Mouse (Mus musculus) Patski (cell line): ENCODE results near the gene Scube1. TPM values are rescaled to one million over a fixed set of nuclear protein-coding genes. Genes with fewer than 3 reads are reported as not detected.
A peak's percentile ranks its signal among the peaks of the same experiment; 100 is the strongest.

ENCODE experiments used
- ATAC-seq: fragments of 100-300 bp; one replicate; pipeline ENCODE4 v1.8.0; 2021
- CTCF ChIA-PET: fragments of 350-600 bp; sonication (Branson Sonifier 250); formaldehyde crosslinking; loops from one replicate; lab custom pipeline; 2022; ENCODE audit warnings: inconsistent platforms; lab: Charles Lee
- POLR2A ChIA-PET: fragments of 350-600 bp; sonication (Branson Sonifier 250); formaldehyde crosslinking; loops from one replicate; lab custom pipeline; 2022; ENCODE audit warnings: antibody characterized with exemption, inconsistent platforms; lab: Charles Lee
- DNase-seq: peaks from one replicate; pipeline ENCODE4 v3.0.0-alpha.2; 2011; ENCODE audit warnings: low read depth, low spot score
- H3K27me3 ChIP-seq: fragments of 371-371 bp; one replicate; pipeline ENCODE4 v1.5.1; 2021
- CTCF ChIP-seq: fragments of 100-300 bp; IDR thresholded peaks from one replicate; pipeline ENCODE4 v1.5.1; 2021
- in situ Hi-C: fragments of 300-500 bp; cut with MboI; formaldehyde crosslinking; loops from 3 replicates; pipeline ENCODE4 v1.11.1; 2018; ENCODE audit warnings: low pct_unique_long_range_greater_than_20kb, mixed read lengths
- polyA plus RNA-seq: library from polyadenylated mRNA; unstranded; gene quantifications from one replicate; pipeline ENCODE4 v1.2.3, GENCODE M21; 2021

Gene Scube1
- polyA plus RNA-seq, 1 experiment from 2014 or later = 0.71 TPM

GRCm38 (mm10) chr15:83566006-83566405, 158.8 kb downstream of the Scube1 start:
- no peak for DNase-seq
- no peaks in the 10 kb centered on the region for H3K27me3 ChIP-seq
- in situ Hi-C loops = no loop called here
- POLR2A ChIA-PET = interaction anchor here (0.6 kb wide), 1 partner anchor 8 kb away, joined by 3 read pairs; no protein-coding TSS in a partner anchor
- ATAC-seq = no peak
- TF ChIP-seq CTCF = no peak
- CTCF ChIA-PET = interaction anchor here (0.8 kb wide), 1 partner anchor 13 kb away, joined by 3 read pairs; no protein-coding TSS in a partner anchor

- TF ChIP-seq CTCF = no peak
- CTCF ChIA-PET = interaction anchor here (0.8 kb wide), 1 partner anchor 13 kb away, joined by 3 read pairs; no protein-coding TSS in a partner anchor
- H3K27me3 ChIP-seq = no peaks in the 10 kb centered on the region
- peak; percentile 77 for ATAC-seq
- peak; percentile 51 for DNase-seq
- POLR2A ChIA-PET = no interaction called here
- in situ Hi-C loops = no loop called here
These were observed 159.4 kb downstream of the Scube1 start for GRCm38 (mm10) chr15:83565434-83565833.

GRCm38 (mm10) chr15:83563857-83564651, 160.8 kb downstream of the Scube1 start:
- POLR2A ChIA-PET = interaction anchor here (1.0 to 1.8 kb wide), 3 partner anchors 8 to 30 kb away, joined by 3 to 6 read pairs (median 6); no protein-coding TSS in a partner anchor
- DNase-seq = no peak
- ATAC-seq = no peak
- in situ Hi-C loops = no loop called here
- CTCF ChIA-PET = interaction anchor here (1.0 kb wide), 1 partner anchor 11 kb away, joined by 3 read pairs; no protein-coding TSS in a partner anchor
- no peak for TF ChIP-seq CTCF
- H3K27me3 ChIP-seq = no peaks in the 10 kb centered on the region

- in situ Hi-C loops = no loop called here
- ChIA-PET POLR2A (interaction anchor here (1.8 kb wide), 2 partner anchors 8 to 31 kb away, joined by 6 read pairs; no protein-coding TSS in a partner anchor), CTCF (interaction anchor here (0.7 kb wide), 1 partner anchor 155 kb away, joined by 3 read pairs; no protein-coding TSS in a partner anchor)
- H3K27me3 ChIP-seq = no peaks in the 10 kb centered on the region
- ATAC-seq (peak; percentile 19), DNase-seq (no peak)
- no peak for TF ChIP-seq CTCF
These were observed 161.4 kb downstream of the Scube1 start, which contains the start of the genes Tspo and Mcat for GRCm38 (mm10) chr15:83563327-83563856. Gene Tspo, plus strand, starts transcription at chr15:83563592. Gene Mcat, minus strand, starts transcription at chr15:83563787.

GRCm38 (mm10) chr15:83562626-83563270, 162.1 kb downstream of the Scube1 start:
- ChIA-PET CTCF (interaction anchor here (0.7 kb wide), 1 partner anchor 155 kb away, joined by 3 read pairs; no protein-coding TSS in a partner anchor), POLR2A (interaction anchor here (1.8 kb wide), 1 partner anchor 31 kb away, joined by 6 read pairs; no protein-coding TSS in a partner anchor)
- ATAC-seq = peak; percentile 8
- DNase-seq = no peak
- H3K27me3 ChIP-seq = no peaks in the 10 kb centered on the region
- in situ Hi-C loops = no loop called here
- no peak for TF ChIP-seq CTCF

- TF ChIP-seq CTCF = no peak
- no peaks in the 10 kb centered on the region for H3K27me3 ChIP-seq
- CTCF ChIA-PET = no interaction called here
- POLR2A ChIA-PET = interaction anchor here (1.1 kb wide), 1 partner anchor 147 kb away, joined by 3 read pairs; no protein-coding TSS in a partner anchor
- no peak for ATAC-seq
- DNase-seq = no peak
- in situ Hi-C loops = no loop called here
These were observed 163.8 kb downstream of the Scube1 start for GRCm38 (mm10) chr15:83560941-83561477.

- ChIA-PET CTCF (interaction anchor here (0.9 to 1.7 kb wide), 2 partner anchors 9 to 15 kb away, joined by 3 to 4 read pairs; no protein-coding TSS in a partner anchor), POLR2A (interaction anchor here (1.5 to 1.7 kb wide), 2 partner anchors 9 to 39 kb away, joined by 3 to 6 read pairs; partner anchors contain the start of genes Mcat, Tspo and Ttll12)
These were observed 169.5 kb downstream of the Scube1 start for GRCm38 (mm10) chr15:83555161-83555974.

More at GRCm38 (mm10) chr15:83555161-83555974, 169.5 kb downstream of the Scube1 start:
- ATAC-seq (peak; percentile 70), DNase-seq (no peak)
- in situ Hi-C loops = no loop called here
- no peak for TF ChIP-seq CTCF
- no peaks in the 10 kb centered on the region for H3K27me3 ChIP-seq

Other genes with a start within 250 kb of the Scube1 start
- gene Ttll1, start 214.1 kb downstream of the Scube1 start, polyA plus RNA-seq = 28.2 TPM
- 0.15 TPM for gene Bik, start 198.2 kb downstream of the Scube1 start, polyA plus RNA-seq
- gene Tspo, start 161.4 kb downstream of the Scube1 start, polyA plus RNA-seq = 226 TPM
- gene Mcat, start 161.2 kb downstream of the Scube1 start, polyA plus RNA-seq = 26.7 TPM
- 53.0 TPM for gene Ttll12, start 129.9 kb downstream of the Scube1 start, polyA plus RNA-seq
- not detected for gene Mpped1, start 54.4 kb upstream of the Scube1 start, polyA plus RNA-seq